Mouse (Mus musculus): ENCODE data around the gene Cyth3. TPM values are rescaled to one million over a fixed set of nuclear protein-coding genes. Genes with fewer than 3 reads are reported as not detected.

Cyth3 gene
- total RNA-seq, 1 experiment from 2014 or later = 21.8 TPM

GRCm38 (mm10) chr5:143676218-143676985 lies 54.2 kb downstream of the Cyth3 start:
- no peak for ATAC-seq (replicated peaks in 1 of 2; ENCODE audit: insufficient read depth in 1 of 2, low FRiP score in 2 of 2, low TSS enrichment in 1 of 2, low read depth in 1 of 2, poor library complexity in 2 of 2, severe bottlenecking in 2 of 2)

GRCm38 (mm10) chr5:143677363-143677762 lies 55.1 kb downstream of the Cyth3 start:
- ATAC-seq (replicated peaks in 1 of 2; ENCODE audit: insufficient read depth in 1 of 2, low FRiP score in 2 of 2, low TSS enrichment in 1 of 2, low read depth in 1 of 2, poor library complexity in 2 of 2, severe bottlenecking in 2 of 2) = no peak

GRCm38 (mm10) chr5:143678634-143679271 lies 56.5 kb downstream of the Cyth3 start:
- no peak for ATAC-seq (replicated peaks in 1 of 2; ENCODE audit: insufficient read depth in 1 of 2, low FRiP score in 2 of 2, low TSS enrichment in 1 of 2, low read depth in 1 of 2, poor library complexity in 2 of 2, severe bottlenecking in 2 of 2)

GRCm38 (mm10) chr5:143679654-143680053 lies 57.4 kb downstream of the Cyth3 start:
- peak; percentile 29 to 38; a peak in 2 of 4 replicates for ATAC-seq (replicated peaks in 1 of 2; ENCODE audit: insufficient read depth in 1 of 2, low FRiP score in 2 of 2, low TSS enrichment in 1 of 2, low read depth in 1 of 2, poor library complexity in 2 of 2, severe bottlenecking in 2 of 2)

GRCm38 (mm10) chr5:143683696-143684095 lies 61.4 kb downstream of the Cyth3 start:
- ATAC-seq (replicated peaks in 1 of 2; ENCODE audit: insufficient read depth in 1 of 2, low FRiP score in 2 of 2, low TSS enrichment in 1 of 2, low read depth in 1 of 2, poor library complexity in 2 of 2, severe bottlenecking in 2 of 2) = no peak

GRCm38 (mm10) chr5:143684911-143685390 lies 62.7 kb downstream of the Cyth3 start:
- ATAC-seq (replicated peaks in 1 of 2; ENCODE audit: insufficient read depth in 1 of 2, low FRiP score in 2 of 2, low TSS enrichment in 1 of 2, low read depth in 1 of 2, poor library complexity in 2 of 2, severe bottlenecking in 2 of 2) = no peak

- no peak for ATAC-seq (replicated peaks in 1 of 2; ENCODE audit: insufficient read depth in 1 of 2, low FRiP score in 2 of 2, low TSS enrichment in 1 of 2, low read depth in 1 of 2, poor library complexity in 2 of 2, severe bottlenecking in 2 of 2)
Observed at GRCm38 (mm10) chr5:143686456-143686855, 64.2 kb downstream of the Cyth3 start.

GRCm38 (mm10) chr5:143687589-143687988 lies 65.3 kb downstream of the Cyth3 start:
- peak; percentile 61 to 66 for ATAC-seq (replicated peaks in 1 of 2; ENCODE audit: insufficient read depth in 1 of 2, low FRiP score in 2 of 2, low TSS enrichment in 1 of 2, low read depth in 1 of 2, poor library complexity in 2 of 2, severe bottlenecking in 2 of 2)

- no peak for ATAC-seq (replicated peaks in 1 of 2; ENCODE audit: insufficient read depth in 1 of 2, low FRiP score in 2 of 2, low TSS enrichment in 1 of 2, low read depth in 1 of 2, poor library complexity in 2 of 2, severe bottlenecking in 2 of 2)
Observed at GRCm38 (mm10) chr5:143690392-143690791, 68.1 kb downstream of the Cyth3 start.

GRCm38 (mm10) chr5:143690926-143691325 lies 68.7 kb downstream of the Cyth3 start:
- ATAC-seq (replicated peaks in 1 of 2; ENCODE audit: insufficient read depth in 1 of 2, low FRiP score in 2 of 2, low TSS enrichment in 1 of 2, low read depth in 1 of 2, poor library complexity in 2 of 2, severe bottlenecking in 2 of 2) = no peak

- peak; percentile 61 to 67; a peak in 3 of 4 replicates for ATAC-seq (replicated peaks in 1 of 2; ENCODE audit: insufficient read depth in 1 of 2, low FRiP score in 2 of 2, low TSS enrichment in 1 of 2, low read depth in 1 of 2, poor library complexity in 2 of 2, severe bottlenecking in 2 of 2)
Observed at GRCm38 (mm10) chr5:143696323-143696722, 74.1 kb downstream of the Cyth3 start.

- ATAC-seq (replicated peaks in 1 of 2; ENCODE audit: insufficient read depth in 1 of 2, low FRiP score in 2 of 2, low TSS enrichment in 1 of 2, low read depth in 1 of 2, poor library complexity in 2 of 2, severe bottlenecking in 2 of 2) = 0 out of 4 replicates have a peak, but pooled peaks of 1 of the 2 experiments have one; percentile 12
Observed at GRCm38 (mm10) chr5:143698454-143698853, 76.2 kb downstream of the Cyth3 start.

- ATAC-seq (replicated peaks in 1 of 2; ENCODE audit: insufficient read depth in 1 of 2, low FRiP score in 2 of 2, low TSS enrichment in 1 of 2, low read depth in 1 of 2, poor library complexity in 2 of 2, severe bottlenecking in 2 of 2) = peak; percentile 40; a peak in 1 of 4 replicates
Observed at GRCm38 (mm10) chr5:143700247-143700646, 78.0 kb downstream of the Cyth3 start.

- ATAC-seq (replicated peaks in 1 of 2; ENCODE audit: insufficient read depth in 1 of 2, low FRiP score in 2 of 2, low TSS enrichment in 1 of 2, low read depth in 1 of 2, poor library complexity in 2 of 2, severe bottlenecking in 2 of 2) = no peak
Observed at GRCm38 (mm10) chr5:143701074-143701473, 78.8 kb downstream of the Cyth3 start.

- no peak for ATAC-seq (replicated peaks in 1 of 2; ENCODE audit: insufficient read depth in 1 of 2, low FRiP score in 2 of 2, low TSS enrichment in 1 of 2, low read depth in 1 of 2, poor library complexity in 2 of 2, severe bottlenecking in 2 of 2)
Observed at GRCm38 (mm10) chr5:143704875-143705658, 82.8 kb downstream of the Cyth3 start.

- ATAC-seq (replicated peaks in 1 of 2; ENCODE audit: insufficient read depth in 1 of 2, low FRiP score in 2 of 2, low TSS enrichment in 1 of 2, low read depth in 1 of 2, poor library complexity in 2 of 2, severe bottlenecking in 2 of 2) = no peak
Observed at GRCm38 (mm10) chr5:143705659-143705982, 83.4 kb downstream of the Cyth3 start.

- no peak for ATAC-seq (replicated peaks in 1 of 2; ENCODE audit: insufficient read depth in 1 of 2, low FRiP score in 2 of 2, low TSS enrichment in 1 of 2, low read depth in 1 of 2, poor library complexity in 2 of 2, severe bottlenecking in 2 of 2)
Observed at GRCm38 (mm10) chr5:143706030-143706821, 84.0 kb downstream of the Cyth3 start.
